Mouse (Mus musculus): ENCODE results near the gene Srsf5.

Gene Srsf5

GRCm38 (mm10) chr12:80997652-80998051 is 52.3 kb downstream of the Srsf5 start:
- WGBS: 89% methylated on average over 4 of the region's 4 CpGs

- WGBS: 7% methylated on average over 33 of the region's 33 CpGs
These were observed 53.4 kb downstream of the Srsf5 start for GRCm38 (mm10) chr12:80998528-80999221.

All from cerebral cortex, adult 2 months (tissue).